Mouse (Mus musculus) right cerebral cortex, adult 18-20 months (tissue): ENCODE measurements around the gene Ntrk2.
"Not testable (repeated sequence)": the region's sequence is repeated elsewhere in the genome, so short reads cannot be mapped to it uniquely, and the experiment has no call there.

ENCODE experiments used
- DNase-seq: peaks from one replicate; pipeline ENCODE4 v3.0.0; 2022; ENCODE audit warnings: mixed read lengths

Gene Ntrk2

DNA sequence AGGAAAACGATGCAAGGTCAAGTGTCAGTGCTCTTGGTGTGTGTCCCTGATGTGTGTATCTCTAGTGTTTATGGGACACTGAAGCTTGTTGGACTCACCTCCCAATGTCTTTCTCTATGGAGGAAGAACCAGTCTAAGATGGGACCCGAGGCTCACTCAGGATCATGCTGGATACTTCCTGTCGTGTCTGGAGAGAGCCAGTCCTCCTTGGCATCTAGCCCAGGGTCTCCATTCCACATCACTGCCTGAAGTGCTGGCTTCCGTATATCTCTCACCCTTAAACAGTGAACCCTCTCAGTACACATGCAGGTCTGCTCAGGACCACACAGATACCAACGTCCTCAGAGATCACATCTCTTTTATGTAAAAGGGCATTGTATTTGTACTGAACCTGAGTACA, 166.1 kb downstream of the Ntrk2 start:
- DNase-seq = no peak

GRCm38 (mm10) chr13:58996447-58996846, 190.1 kb downstream of the Ntrk2 start:
- no peak for DNase-seq

GRCm38 (mm10) chr13:58997763-58998162, 191.4 kb downstream of the Ntrk2 start:
- no peak for DNase-seq

DNA sequence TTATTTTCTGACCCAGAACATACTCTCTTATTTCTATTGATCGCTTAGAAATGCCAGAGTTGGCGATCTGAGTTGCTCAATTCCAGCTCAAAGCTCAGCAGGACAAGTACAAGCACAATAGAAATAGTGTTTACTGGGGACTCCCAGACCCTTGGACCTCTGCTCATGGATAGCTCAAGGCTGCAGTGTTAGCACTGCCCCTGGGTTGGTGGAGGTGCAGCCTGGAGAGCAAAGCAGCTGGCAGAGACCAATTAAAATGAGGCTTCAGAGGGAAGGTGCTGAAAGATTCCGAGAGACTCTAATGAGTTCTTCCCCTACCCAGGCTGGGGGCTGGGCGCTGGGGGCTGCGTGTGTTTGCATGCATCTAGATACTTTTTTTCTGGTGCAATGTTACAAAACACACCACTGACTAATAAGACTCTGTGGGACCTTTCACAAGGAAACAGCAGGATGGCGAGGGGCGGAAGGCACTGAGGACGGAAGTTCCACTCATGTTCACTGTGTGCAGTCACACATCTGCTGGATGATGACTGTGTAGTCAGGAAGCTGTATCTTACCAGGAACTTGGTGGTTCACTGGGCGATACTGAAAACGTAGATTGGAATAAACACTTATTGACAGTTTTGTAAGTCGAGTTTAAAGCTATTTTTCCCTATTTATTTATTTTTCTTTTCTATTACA, 193.1 kb downstream of the Ntrk2 start:
- no peak for DNase-seq

- no peak for DNase-seq
Observed at GRCm38 (mm10) chr13:59002943-59003806, 196.8 kb downstream of the Ntrk2 start.

- DNase-seq = no peak
Observed at GRCm38 (mm10) chr13:59003807-59004173, 197.4 kb downstream of the Ntrk2 start.

- peak; percentile 23 for DNase-seq
Observed at GRCm38 (mm10) chr13:59004579-59004978, 198.2 kb downstream of the Ntrk2 start.

DNA sequence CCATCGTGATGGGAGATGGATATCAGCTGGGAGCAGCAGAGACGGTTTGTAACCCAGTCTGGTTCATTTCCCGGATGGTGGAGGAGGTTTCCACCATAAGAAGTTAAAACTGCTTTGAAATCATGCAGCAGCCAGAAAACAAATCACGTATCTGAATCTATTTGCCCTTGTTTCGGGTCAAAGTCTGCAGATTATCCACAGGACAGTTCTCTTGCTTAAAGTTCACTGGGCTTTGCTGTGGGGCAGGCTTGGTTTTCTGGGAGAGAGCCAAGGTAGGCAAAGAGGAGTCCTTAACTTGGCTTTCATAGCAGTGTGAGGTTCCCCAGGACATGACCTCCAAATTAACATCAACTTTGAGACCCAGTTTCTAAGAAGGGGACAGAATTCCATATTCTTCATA, 203.5 kb downstream of the Ntrk2 start:
- DNase-seq = no peak

DNA sequence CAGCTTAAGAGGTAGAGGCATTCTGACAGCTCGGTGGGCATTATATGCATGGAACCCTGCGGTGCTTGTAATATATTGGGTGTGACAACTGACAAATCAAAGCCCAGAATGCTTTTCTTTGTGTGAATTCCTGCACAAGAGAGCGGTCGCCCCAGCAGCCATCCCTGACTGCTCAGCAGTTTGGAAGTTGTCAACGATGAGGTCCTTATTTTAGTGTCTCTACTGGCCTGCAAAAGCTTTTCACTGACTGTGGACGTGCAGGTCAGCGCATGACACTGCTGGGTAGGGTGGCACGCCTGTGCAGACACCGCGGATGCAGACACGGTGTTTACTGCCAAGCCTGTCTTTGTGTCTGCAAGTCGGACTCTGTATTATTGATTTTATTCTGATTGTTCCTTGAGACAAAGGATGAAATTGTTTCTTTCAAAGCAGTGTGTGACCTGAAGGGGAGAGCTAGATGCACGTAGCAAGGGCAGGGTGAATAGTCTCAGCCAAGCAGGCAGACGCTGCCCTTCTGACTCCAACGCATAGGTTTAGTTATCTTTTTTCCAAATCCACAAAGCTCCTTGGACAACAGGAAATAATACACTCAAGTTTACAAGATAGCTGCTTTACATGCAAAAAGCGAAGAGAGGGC, 204.6 kb downstream of the Ntrk2 start:
- no peak for DNase-seq

GRCm38 (mm10) chr13:59011530-59011903, 205.1 kb downstream of the Ntrk2 start:
- peak; percentile 86 for DNase-seq

DNA sequence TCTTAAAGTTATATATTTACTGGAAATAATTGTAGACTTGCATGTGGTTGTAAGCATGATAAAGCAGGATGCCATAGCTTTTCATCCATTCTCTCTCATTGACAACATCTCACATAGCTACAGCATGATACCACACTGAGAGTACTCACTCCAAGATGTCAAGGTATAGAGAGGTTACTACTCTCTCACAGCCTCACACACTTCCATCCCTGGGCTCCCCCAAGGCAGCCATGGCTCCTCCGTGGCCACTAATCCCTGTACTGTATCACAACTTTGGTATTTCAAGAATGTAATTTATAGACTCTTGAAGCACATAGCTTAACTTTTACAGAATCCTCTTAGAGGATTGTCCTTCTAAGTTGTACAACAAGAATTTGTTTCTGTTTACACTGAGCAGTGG, 209.0 kb downstream of the Ntrk2 start:
- DNase-seq = no peak

DNA sequence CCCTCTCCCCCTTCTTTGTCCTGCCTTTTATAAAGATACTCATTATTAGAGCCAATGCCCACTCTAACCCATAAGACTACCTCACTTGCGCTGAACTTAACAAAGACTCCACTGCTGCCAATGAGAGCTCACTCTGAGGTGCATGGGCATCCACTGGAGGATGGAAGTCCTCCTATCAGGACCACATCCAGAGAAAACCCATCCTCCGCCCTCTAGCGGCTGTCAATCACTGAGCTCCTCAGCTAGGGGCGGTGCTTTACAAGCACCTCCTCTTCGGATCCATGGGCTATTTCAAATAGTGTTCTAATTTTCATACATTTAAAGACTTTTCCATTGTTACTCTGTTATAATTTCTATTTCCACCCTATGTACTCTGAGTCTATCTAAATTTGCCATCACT, 210.8 kb downstream of the Ntrk2 start:
- no peak for DNase-seq

DNA sequence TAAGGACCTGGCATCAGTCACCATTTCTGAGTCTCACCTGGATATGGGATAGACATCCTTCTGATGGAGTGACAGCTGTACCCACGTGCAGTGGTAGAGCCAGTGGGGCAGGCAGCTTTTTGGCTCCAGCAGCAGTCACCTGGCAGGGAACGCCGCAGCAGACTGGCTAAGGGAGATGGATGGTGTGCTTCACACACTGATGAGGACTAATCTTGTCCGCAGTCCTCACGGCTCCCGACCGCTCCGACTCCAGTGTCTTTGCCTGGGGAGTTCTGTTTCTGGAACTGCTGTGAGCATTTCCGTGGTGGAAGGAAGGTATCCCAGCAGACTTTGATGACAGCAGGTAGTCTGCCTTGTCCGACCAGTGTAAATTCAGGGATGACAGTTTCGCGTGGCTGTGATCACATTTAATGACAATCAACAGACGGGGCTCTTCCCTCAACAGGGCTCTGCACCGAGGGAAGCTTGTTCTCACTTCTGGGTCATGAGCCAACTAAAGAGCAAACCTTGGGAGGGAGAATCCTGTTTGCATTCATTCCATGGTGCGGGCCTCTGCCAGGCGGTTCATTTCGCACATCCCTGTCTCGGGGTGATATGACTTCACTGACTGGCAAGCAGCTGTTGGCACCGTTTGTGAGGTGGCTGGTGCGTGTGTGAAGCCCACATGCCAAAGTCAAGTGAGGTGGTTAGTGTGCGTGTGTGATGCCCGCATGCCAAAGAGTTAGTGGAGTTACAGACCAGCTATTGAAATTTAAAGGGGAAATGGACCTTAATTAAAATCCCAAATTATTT, 216.1 kb downstream of the Ntrk2 start:
- DNase-seq = peak; percentile 34

GRCm38 (mm10) chr13:59025653-59026052, 219.3 kb downstream of the Ntrk2 start:
- DNase-seq = no peak

DNA sequence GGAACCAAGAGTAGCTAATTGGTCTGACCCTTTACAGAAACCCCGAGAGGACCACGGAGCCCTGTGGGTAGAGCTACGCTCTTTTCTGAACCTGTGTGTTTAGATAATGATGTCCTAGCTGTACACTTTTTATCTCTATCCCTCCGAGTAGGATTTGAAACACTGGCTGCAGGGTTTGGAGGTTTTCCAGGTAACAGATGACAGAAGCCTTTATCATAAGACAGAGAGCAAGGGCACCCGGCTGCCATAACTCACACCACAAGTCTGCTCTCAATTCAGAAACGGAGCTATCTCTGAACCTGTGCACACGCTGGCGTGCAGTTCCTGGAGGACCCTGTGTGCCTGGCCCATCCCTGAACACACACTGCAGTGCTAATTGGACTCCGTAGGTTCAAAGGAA, 221.1 kb downstream of the Ntrk2 start:
- no peak for DNase-seq

DNA sequence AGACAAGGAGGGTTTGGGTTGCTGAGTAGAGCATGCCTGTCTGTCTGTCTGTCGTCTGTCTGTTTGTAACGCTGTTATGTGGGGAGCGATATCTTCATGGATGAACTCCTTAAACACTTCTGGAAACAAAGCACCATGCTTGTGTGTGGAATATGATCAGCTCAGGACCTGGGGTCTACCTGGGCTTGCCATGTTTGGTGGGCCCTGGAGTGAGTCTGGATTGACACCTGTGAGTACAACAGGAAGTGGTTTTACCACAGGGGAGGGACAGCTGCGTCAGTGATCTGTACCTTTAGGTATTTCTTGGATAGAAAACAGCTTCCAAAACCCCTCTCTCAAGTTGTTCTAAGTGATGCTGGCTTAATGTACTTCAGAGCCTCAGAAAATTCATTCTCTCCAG, 222.2 kb downstream of the Ntrk2 start:
- no peak for DNase-seq

DNA sequence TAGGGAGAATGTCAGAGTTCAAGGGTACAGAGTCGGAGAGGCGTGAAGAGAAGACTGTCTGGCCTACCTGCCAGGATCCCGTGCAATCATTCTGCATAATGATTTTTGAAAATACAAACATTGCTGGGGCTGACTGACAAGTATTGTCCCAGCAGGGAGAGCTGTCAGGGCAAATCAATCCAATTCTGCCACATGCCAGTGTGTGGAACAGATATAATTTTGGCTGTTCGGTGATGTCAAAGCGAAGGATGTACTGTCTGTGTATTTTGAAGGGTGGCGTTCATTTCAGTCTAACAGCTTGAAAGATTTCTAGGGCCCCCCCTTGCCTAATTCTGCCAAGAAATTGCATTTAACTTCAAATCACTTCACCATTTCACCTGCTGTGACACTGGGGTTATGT, 224.2 kb downstream of the Ntrk2 start:
- DNase-seq = no peak

GRCm38 (mm10) chr13:59040156-59040915, 234.0 kb downstream of the Ntrk2 start:
- no peak for DNase-seq

DNA sequence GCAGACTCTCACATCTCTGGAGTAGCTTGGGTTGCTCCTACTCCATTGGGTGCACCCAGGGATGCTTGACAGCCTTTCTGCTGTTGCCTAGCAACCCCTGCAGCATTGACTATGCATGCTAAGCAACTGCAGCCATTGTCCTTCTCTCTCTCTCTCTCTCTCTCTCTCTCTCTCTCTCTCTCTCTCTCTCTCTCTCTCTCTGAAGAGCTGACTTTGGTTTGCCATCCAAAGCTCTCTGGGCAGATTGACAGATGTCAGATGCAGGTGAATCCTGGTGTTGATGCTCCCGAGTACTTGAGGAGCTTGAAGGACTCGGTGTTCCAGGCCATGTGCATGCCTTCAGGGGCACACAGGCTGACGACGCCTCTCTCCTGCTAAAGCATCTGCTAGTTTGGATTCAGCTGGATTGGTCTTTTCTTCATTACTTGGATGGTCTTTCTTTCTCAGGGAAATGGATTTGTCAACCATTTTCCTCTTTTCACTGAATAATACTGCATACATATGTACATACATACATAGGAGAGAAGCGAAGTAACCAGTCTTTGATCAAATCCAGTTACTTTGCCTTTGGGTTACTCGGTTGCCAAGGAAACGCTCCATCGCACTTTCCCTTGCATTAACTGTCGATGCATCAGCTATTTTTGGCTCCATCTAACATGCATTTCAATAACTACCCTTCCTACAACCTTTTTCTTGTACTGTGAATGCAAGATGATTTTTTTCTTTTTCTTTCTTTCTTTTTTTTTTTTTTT, 234.8 kb downstream of the Ntrk2 start:
- peak; percentile 75 for DNase-seq

DNA sequence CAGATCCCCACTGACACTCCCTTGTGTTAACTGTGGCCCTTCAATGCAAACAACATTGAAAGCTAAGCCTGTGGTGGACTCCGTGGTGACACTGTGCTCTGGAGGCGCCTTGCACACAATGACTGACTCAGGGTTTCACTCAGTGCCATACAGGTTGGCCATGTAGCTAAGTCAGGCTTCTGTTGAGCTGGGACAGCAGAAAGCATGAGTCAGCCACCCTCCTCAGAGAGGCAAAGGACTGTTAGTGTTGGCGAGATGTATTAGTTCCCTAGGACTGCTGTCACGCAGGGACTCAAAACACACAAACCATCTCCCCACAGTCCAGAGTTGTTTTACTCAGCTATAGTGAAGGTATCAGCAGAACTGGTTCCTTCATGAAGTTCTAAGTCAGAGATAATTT, 245.8 kb downstream of the Ntrk2 start:
- no peak for DNase-seq

DNA sequence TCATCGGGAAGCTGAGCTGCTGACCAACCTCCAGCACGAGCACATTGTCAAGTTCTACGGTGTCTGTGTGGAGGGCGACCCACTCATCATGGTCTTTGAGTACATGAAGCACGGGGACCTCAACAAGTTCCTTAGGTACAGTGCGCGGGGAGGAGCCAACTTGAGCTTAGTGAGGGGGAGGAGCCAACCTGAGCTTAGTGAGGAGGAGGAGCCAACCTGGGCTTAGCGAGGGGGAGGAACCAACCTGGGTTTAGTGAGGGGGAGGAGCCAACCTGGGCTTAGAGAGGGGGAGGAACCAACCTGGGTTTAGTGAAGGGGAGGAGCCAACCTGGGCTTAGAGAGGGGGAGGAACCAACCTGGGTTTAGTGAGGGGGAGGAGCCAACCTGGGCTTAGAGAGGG, 248.0 kb downstream of the Ntrk2 start:
- DNase-seq = not testable (repeated sequence)

DNA sequence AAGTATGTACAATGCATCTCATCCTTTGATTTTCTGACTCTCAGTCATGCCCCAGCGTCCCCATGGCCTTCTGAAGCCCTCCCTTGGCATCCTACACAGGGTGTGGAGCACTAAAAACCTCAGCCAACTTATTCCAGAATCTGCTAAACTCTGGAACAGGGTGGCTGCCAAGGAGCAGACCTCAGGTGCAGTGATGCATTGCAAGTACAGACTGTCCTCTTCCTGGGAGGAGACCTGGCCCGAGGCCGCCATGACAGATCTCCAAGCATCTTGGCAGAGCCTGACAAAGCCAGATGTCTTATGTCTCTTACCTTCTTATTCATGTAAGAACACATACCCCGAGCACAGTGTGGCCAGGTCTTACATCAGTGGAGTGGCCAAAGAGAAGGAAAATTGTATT, 250.5 kb downstream of the Ntrk2 start:
- DNase-seq = no peak
